Mouse (Mus musculus) limb, embryonic 10.5 days (tissue): Measurements from ENCODE around the gene Ktn1. TPM values are rescaled to one million over a fixed set of nuclear protein-coding genes. Genes with fewer than 3 reads are reported as not detected.

Source experiments
- DNase-seq: peaks from one replicate; pipeline ENCODE4 v3.0.0-alpha.2; 2017; ENCODE audit warnings: low spot score
- H3K27ac ChIP-seq: fragments of 300-500 bp; sonication (generic); 2 replicates; pipeline ENCODE4 v1.5.1; 2016; ENCODE audit warnings: mild to moderate bottlenecking
- H3K27me3 ChIP-seq: fragments of 300-500 bp; sonication (generic); 2 replicates; pipeline ENCODE4 v1.6.1; 2016; ENCODE audit warnings: low read depth, mild to moderate bottlenecking; ENCODE audit not compliant: poor library complexity, severe bottlenecking
- H3K36me3 ChIP-seq: fragments of 300-500 bp; sonication (generic); 2 replicates; pipeline ENCODE4 v1.6.1; 2016; ENCODE audit warnings: mild to moderate bottlenecking, moderate library complexity
- H3K4me1 ChIP-seq: fragments of 300-500 bp; sonication (generic); 2 replicates; pipeline ENCODE4 v1.6.1; 2016
- H3K4me3 ChIP-seq: fragments of 300-500 bp; sonication (generic); 2 replicates; pipeline ENCODE4 v1.5.1; 2016; ENCODE audit warnings: mild to moderate bottlenecking, moderate library complexity
- H3K9me3 ChIP-seq: fragments of 300-500 bp; sonication (generic); replicated peaks from 2 replicates; pipeline ENCODE4 v1.6.1; 2016; ENCODE audit warnings: mild to moderate bottlenecking
- WGBS: fragments of 180-500 bp; shearing (Covaris S2); methylation state at CpG from one replicate; pipeline ENCODE4 v1.1.7; 2016; 5-methylcytosine and 5-hydroxymethylcytosine counted together
- polyA plus RNA-seq: library from polyadenylated mRNA; unstranded; fragments of >200 nt; fragmentation: Nextera tagmentation; extraction: Ambion mirVana; gene quantifications from 2 replicates; pipeline ENCODE4 v1.2.1, GENCODE M21; 2016

Ktn1 gene
- polyA plus RNA-seq, 1 experiment from 2014 or later: 55.9 TPM

GRCm38 (mm10) chr14:47646696-47647516 lies 1.3 kb upstream of the Ktn1 start:
- Histone ChIP-seq H3K4me3 (no peak overlapping the region), H3K9me3 (no peaks in the 10 kb centered on the region), H3K4me1 (peaks cover 20% of the 10 kb centered on the region), H3K27me3 (no peaks in the 10 kb centered on the region), H3K36me3 (no peaks in the 10 kb centered on the region), H3K27ac (no peak overlapping the region)
- WGBS: 67% methylated on average over 9 of the region's 9 CpGs
- no peak for DNase-seq

- peaks cover 6% of the 10 kb centered on the region for H3K36me3 ChIP-seq
- peak overlapping the region; percentile 98 for H3K27ac ChIP-seq
- peak overlapping the region; percentile 97 for H3K4me3 ChIP-seq
- WGBS: under 1% methylated on average over 80 of the region's 82 CpGs
- H3K4me1 ChIP-seq: peaks cover 20% of the 10 kb centered on the region
- H3K27me3 ChIP-seq: no peaks in the 10 kb centered on the region
- no peaks in the 10 kb centered on the region for H3K9me3 ChIP-seq
- DNase-seq: peak; percentile 87
Measured at GRCm38 (mm10) chr14:47648706-47649630, 720 bp downstream of the Ktn1 start.

DNA sequence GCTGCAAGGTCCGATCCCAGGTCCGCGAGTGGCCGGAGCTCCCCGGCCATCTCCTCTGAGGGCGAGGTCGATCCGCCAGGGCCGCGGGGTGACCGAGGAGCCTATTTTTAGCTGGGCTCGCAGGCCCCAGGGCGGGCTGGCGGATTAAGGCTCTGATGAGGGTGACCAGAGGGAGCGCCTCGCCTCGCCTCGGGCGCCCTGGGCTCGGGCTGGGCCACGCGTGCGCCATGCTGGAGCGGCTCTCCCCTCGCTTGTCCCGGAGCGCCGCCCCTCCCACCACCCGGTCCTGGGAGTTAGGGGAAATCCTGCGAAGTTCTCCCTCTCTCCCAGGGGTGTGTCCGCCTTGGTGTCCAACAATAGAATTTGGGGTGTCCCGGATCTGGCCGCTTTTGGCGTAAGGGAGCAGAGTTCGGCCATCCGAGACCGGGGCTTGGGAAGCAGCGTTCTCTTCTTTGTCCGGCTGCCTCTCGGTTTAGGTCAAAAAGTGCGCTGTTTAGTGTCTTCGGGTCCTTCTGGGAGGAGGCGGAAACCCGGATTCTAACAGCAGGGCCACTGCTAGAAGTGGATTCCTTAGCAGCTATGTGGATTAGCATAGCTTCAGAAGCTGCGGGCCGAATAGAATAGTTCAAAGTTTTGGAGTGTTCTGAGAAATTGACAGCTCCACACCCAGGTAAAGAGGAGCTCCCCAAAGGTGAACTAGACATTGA lies 1.5 kb downstream of the Ktn1 start:
- under 1% methylated on average over 46 of the region's 46 CpGs for WGBS
- peak; percentile 80 for DNase-seq
- Histone ChIP-seq H3K4me3 (peak overlapping the region; percentile 97), H3K36me3 (peaks cover 9% of the 10 kb centered on the region), H3K27ac (peak overlapping the region; percentile 98), H3K9me3 (no peaks in the 10 kb centered on the region), H3K27me3 (no peaks in the 10 kb centered on the region), H3K4me1 (peaks cover 20% of the 10 kb centered on the region)

GRCm38 (mm10) chr14:47650338-47650720 lies 2.1 kb downstream of the Ktn1 start:
- peak overlapping the region; percentile 97 for H3K4me3 ChIP-seq
- H3K27ac ChIP-seq: peak overlapping the region; percentile 98
- no peaks in the 10 kb centered on the region for H3K27me3 ChIP-seq
- 48% methylated on average over 6 of the region's 6 CpGs for WGBS
- no peak for DNase-seq
- H3K9me3 ChIP-seq: no peaks in the 10 kb centered on the region
- H3K4me1 ChIP-seq: peaks cover 20% of the 10 kb centered on the region
- peaks cover 10% of the 10 kb centered on the region for H3K36me3 ChIP-seq

DNA sequence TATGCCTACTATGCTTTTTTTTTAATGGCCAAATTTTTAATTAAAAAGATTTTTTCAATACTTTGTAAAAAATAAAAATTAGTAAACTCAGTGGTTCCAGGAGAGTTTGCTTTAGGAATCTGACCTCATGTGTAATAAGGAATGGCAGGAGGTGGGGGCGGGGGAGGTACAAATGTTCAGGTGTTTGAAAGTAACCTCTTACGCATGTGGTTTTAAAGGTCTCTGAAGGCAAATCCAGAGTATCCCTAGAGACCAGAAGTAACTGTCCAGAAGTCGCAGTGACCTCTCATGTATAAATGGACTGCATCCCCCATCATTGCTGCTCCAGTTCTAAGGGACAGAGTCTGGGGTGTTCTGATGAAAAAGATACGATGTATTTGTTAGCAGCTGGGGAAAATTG lies 3.0 kb downstream of the Ktn1 start:
- WGBS: 87% methylated on average over 4 of the region's 4 CpGs
- Histone ChIP-seq H3K4me1 (peaks cover 18% of the 10 kb centered on the region), H3K9me3 (no peaks in the 10 kb centered on the region), H3K27me3 (no peaks in the 10 kb centered on the region), H3K27ac (no peak overlapping the region), H3K4me3 (no peak overlapping the region), H3K36me3 (peaks cover 17% of the 10 kb centered on the region)
- DNase-seq: no peak

DNA sequence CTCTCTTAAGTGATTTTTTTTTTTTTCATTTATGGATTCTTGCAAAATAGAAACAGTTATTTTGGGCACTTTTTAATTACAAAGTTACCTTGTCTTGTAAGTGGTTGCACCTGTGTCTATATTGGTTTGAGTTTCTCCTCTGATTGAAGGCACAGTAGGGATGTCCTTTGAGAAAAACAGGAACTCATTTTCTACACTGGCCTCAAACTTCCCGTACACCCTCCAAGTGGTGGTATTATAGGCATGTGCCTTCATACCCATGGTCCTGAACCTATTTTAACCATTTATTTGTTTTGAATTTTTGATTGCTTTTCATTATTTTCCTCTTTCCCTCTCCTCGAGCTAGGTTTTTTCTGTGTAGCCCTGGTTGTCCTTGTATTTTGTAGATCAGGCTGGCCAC lies 7.2 kb downstream of the Ktn1 start:
- Histone ChIP-seq H3K27ac (no peak overlapping the region), H3K4me1 (peaks cover 9% of the 10 kb centered on the region), H3K9me3 (no peaks in the 10 kb centered on the region), H3K36me3 (peaks cover 24% of the 10 kb centered on the region), H3K4me3 (no peak overlapping the region), H3K27me3 (no peaks in the 10 kb centered on the region)
- no peak for DNase-seq
- 86% methylated on average over 2 of the region's 2 CpGs for WGBS

GRCm38 (mm10) chr14:47663844-47664469 lies 15.7 kb downstream of the Ktn1 start:
- Histone ChIP-seq H3K36me3 (peaks cover 58% of the 10 kb centered on the region), H3K9me3 (no peaks in the 10 kb centered on the region), H3K27ac (no peak overlapping the region), H3K4me1 (no peaks in the 10 kb centered on the region), H3K4me3 (no peak overlapping the region), H3K27me3 (no peaks in the 10 kb centered on the region)
- DNase-seq: no peak
- 94% methylated on average over 11 of the region's 11 CpGs for WGBS

DNA sequence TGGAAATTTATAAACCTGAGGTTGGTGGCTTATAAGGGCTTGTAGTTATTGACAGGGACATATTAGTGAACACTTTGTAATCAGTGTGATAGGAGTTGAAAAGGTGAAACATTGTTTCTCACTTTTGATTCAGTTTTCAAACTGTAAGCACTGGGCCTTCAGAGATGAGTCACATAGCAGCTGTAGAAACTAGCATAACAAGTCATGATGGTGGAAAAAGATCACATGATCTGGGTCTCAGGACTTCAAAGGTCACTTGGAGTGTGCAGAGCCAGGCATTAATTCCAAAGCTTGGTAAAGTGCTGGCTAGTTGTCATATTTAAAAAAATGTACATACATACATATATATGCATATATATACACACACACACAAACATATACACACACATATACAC lies 16.2 kb downstream of the Ktn1 start:
- no peaks in the 10 kb centered on the region for H3K9me3 ChIP-seq
- H3K27me3 ChIP-seq: no peaks in the 10 kb centered on the region
- no peaks in the 10 kb centered on the region for H3K4me1 ChIP-seq
- no peak for DNase-seq
- peaks cover 64% of the 10 kb centered on the region for H3K36me3 ChIP-seq
- no peak overlapping the region for H3K27ac ChIP-seq
- H3K4me3 ChIP-seq: no peak overlapping the region

GRCm38 (mm10) chr14:47665061-47665778 lies 17.0 kb downstream of the Ktn1 start:
- Histone ChIP-seq H3K4me3 (no peak overlapping the region), H3K27me3 (no peaks in the 10 kb centered on the region), H3K27ac (no peak overlapping the region), H3K36me3 (peaks cover 70% of the 10 kb centered on the region), H3K9me3 (no peaks in the 10 kb centered on the region), H3K4me1 (no peaks in the 10 kb centered on the region)
- no peak for DNase-seq
- 94% methylated on average over 5 of the region's 5 CpGs for WGBS

DNA sequence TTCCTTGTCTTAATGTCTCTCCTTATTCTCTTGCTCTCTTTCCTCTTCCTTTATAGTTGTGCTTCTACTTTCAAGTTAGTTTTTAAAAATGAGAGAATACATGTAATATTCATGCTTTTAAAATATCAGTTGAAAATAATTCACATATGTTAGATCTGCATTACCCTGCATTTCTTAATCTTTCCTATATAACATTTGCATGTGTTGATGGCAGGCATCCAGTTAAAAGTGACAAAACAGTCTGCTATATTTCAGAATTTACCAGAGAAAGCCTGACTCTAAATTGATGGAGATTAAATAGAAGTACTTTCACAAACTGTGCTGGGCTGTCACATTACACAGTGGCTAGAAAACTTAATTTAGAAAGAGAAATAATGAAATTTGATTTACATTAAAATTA lies 19.8 kb downstream of the Ktn1 start:
- Histone ChIP-seq H3K27ac (no peak overlapping the region), H3K27me3 (no peaks in the 10 kb centered on the region), H3K36me3 (peaks cover 90% of the 10 kb centered on the region), H3K4me3 (no peak overlapping the region), H3K4me1 (no peaks in the 10 kb centered on the region), H3K9me3 (no peaks in the 10 kb centered on the region)
- DNase-seq: no peak

GRCm38 (mm10) chr14:47682886-47683285 lies 34.6 kb downstream of the Ktn1 start:
- H3K27ac ChIP-seq: no peak overlapping the region
- 95% methylated on average over 10 of the region's 10 CpGs for WGBS
- peaks cover 96% of the 10 kb centered on the region for H3K36me3 ChIP-seq
- no peak for DNase-seq
- no peaks in the 10 kb centered on the region for H3K27me3 ChIP-seq
- no peaks in the 10 kb centered on the region for H3K9me3 ChIP-seq
- no peaks in the 10 kb centered on the region for H3K4me1 ChIP-seq
- no peak overlapping the region for H3K4me3 ChIP-seq

DNA sequence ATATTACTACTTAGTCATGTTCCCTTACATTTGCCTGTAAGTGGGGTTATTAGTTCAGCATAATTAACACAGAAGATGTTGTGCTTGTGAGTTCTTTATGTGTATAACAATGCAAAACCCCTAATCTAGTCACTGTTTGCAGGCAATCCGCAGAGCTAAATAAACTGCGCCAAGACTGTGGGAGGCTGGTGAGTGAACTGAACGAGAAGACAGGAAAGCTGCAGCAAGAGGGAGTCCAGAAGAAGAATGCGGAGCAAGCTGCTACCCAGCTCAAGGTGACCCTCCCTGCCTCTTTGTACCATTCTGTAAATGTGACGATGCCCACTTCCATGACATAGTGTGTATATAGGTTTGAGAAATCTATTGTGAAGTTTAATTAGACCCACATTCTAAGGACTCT lies 36.3 kb downstream of the Ktn1 start:
- Histone ChIP-seq H3K9me3 (no peaks in the 10 kb centered on the region), H3K27ac (no peak overlapping the region), H3K4me1 (no peaks in the 10 kb centered on the region), H3K27me3 (no peaks in the 10 kb centered on the region), H3K4me3 (no peak overlapping the region), H3K36me3 (peaks cover 96% of the 10 kb centered on the region)
- DNase-seq: no peak
- WGBS: 93% methylated on average over 5 of the region's 5 CpGs
